Mouse (Mus musculus): Measurements from ENCODE around the gene Polr3gl. TPM values are rescaled to one million over a fixed set of nuclear protein-coding genes. Genes with fewer than 3 reads are reported as not detected.

Polr3gl gene
- polyA plus RNA-seq, 1 experiment from 2014 or later = 29.5 TPM

GRCm38 (mm10) chr3:96541328-96542078, 52.5 kb downstream of the Polr3gl start:
- peak overlapping the region; percentile 18; the same call in 1 of the 2 replicates for H3K9ac ChIP-seq (replicated peaks; ENCODE audit: low read depth, low read length)
- H3K27me3 ChIP-seq (ENCODE audit: control insufficient read depth, insufficient read depth, low read length) = no peaks in the 10 kb centered on the region
- no peak overlapping the region for H3K27ac ChIP-seq (ENCODE audit: low read length)
- H3K4me3 ChIP-seq (ENCODE audit: low read depth, low read length) = no peak overlapping the region
- no peaks in the 10 kb centered on the region for H3K4me1 ChIP-seq (ENCODE audit: control insufficient read depth, insufficient read depth, low read length)
- no peaks in the 10 kb centered on the region for H3K36me3 ChIP-seq (ENCODE audit: control insufficient read depth, insufficient read depth, low read length)
- no peaks in the 10 kb centered on the region for H3K9me3 ChIP-seq (ENCODE audit: control insufficient read depth, low read depth, low read length)
- 21% methylated on average over 14 of the region's 14 CpGs for WGBS
- no peak for ATAC-seq (ENCODE audit: insufficient number of reproducible peaks, insufficient read depth, low FRiP score, low read depth)
- no peak overlapping the region for H3K4me2 ChIP-seq (replicated peaks; ENCODE audit: low read depth, low read length)

GRCm38 (mm10) chr3:96540740-96541139, 53.2 kb downstream of the Polr3gl start:
- H3K4me2 ChIP-seq (replicated peaks; ENCODE audit: low read depth, low read length) = no peak overlapping the region
- ATAC-seq (ENCODE audit: insufficient number of reproducible peaks, insufficient read depth, low FRiP score, low read depth) = no peak
- H3K9ac ChIP-seq (replicated peaks; ENCODE audit: low read depth, low read length) = no peak overlapping the region
- no peaks in the 10 kb centered on the region for H3K4me1 ChIP-seq (ENCODE audit: control insufficient read depth, insufficient read depth, low read length)
- 50% methylated on average over 6 of the region's 6 CpGs for WGBS
- H3K27ac ChIP-seq (ENCODE audit: low read length) = no peak overlapping the region
- H3K4me3 ChIP-seq (ENCODE audit: low read depth, low read length) = no peak overlapping the region
- H3K36me3 ChIP-seq (ENCODE audit: control insufficient read depth, insufficient read depth, low read length) = no peaks in the 10 kb centered on the region
- no peaks in the 10 kb centered on the region for H3K27me3 ChIP-seq (ENCODE audit: control insufficient read depth, insufficient read depth, low read length)
- H3K9me3 ChIP-seq (ENCODE audit: control insufficient read depth, low read depth, low read length) = no peaks in the 10 kb centered on the region

GRCm38 (mm10) chr3:96539316-96539715, 54.7 kb downstream of the Polr3gl start:
- no peak for ATAC-seq (ENCODE audit: insufficient number of reproducible peaks, insufficient read depth, low FRiP score, low read depth)
- 70% methylated on average over 2 of the region's 2 CpGs for WGBS
- no peak overlapping the region for H3K9ac ChIP-seq (replicated peaks; ENCODE audit: low read depth, low read length)
- no peaks in the 10 kb centered on the region for H3K27me3 ChIP-seq (ENCODE audit: control insufficient read depth, insufficient read depth, low read length)
- no peaks in the 10 kb centered on the region for H3K9me3 ChIP-seq (ENCODE audit: control insufficient read depth, low read depth, low read length)
- H3K4me2 ChIP-seq (replicated peaks; ENCODE audit: low read depth, low read length) = no peak overlapping the region
- H3K36me3 ChIP-seq (ENCODE audit: control insufficient read depth, insufficient read depth, low read length) = no peaks in the 10 kb centered on the region
- no peak overlapping the region for H3K27ac ChIP-seq (ENCODE audit: low read length)
- no peaks in the 10 kb centered on the region for H3K4me1 ChIP-seq (ENCODE audit: control insufficient read depth, insufficient read depth, low read length)
- no peak overlapping the region for H3K4me3 ChIP-seq (ENCODE audit: low read depth, low read length)

- no peak overlapping the region for H3K27ac ChIP-seq (ENCODE audit: low read length)
- WGBS = 70% methylated on average over 2 of the region's 2 CpGs
- no peak overlapping the region for H3K4me3 ChIP-seq (ENCODE audit: low read depth, low read length)
- no peak overlapping the region for H3K9ac ChIP-seq (replicated peaks; ENCODE audit: low read depth, low read length)
- H3K4me2 ChIP-seq (replicated peaks; ENCODE audit: low read depth, low read length) = no peak overlapping the region
- H3K27me3 ChIP-seq (ENCODE audit: control insufficient read depth, insufficient read depth, low read length) = no peaks in the 10 kb centered on the region
- H3K36me3 ChIP-seq (ENCODE audit: control insufficient read depth, insufficient read depth, low read length) = no peaks in the 10 kb centered on the region
- no peaks in the 10 kb centered on the region for H3K4me1 ChIP-seq (ENCODE audit: control insufficient read depth, insufficient read depth, low read length)
- H3K9me3 ChIP-seq (ENCODE audit: control insufficient read depth, low read depth, low read length) = no peaks in the 10 kb centered on the region
- no peak for ATAC-seq (ENCODE audit: insufficient number of reproducible peaks, insufficient read depth, low FRiP score, low read depth)
Observed at GRCm38 (mm10) chr3:96534300-96534699, 59.7 kb downstream of the Polr3gl start.

GRCm38 (mm10) chr3:96532050-96532449, 61.9 kb downstream of the Polr3gl start:
- no peak overlapping the region for H3K4me2 ChIP-seq (replicated peaks; ENCODE audit: low read depth, low read length)
- no peak overlapping the region for H3K27ac ChIP-seq (ENCODE audit: low read length)
- H3K27me3 ChIP-seq (ENCODE audit: control insufficient read depth, insufficient read depth, low read length) = peaks cover 9% of the 10 kb centered on the region
- no peaks in the 10 kb centered on the region for H3K9me3 ChIP-seq (ENCODE audit: control insufficient read depth, low read depth, low read length)
- no peaks in the 10 kb centered on the region for H3K36me3 ChIP-seq (ENCODE audit: control insufficient read depth, insufficient read depth, low read length)
- H3K9ac ChIP-seq (replicated peaks; ENCODE audit: low read depth, low read length) = no peak overlapping the region
- H3K4me1 ChIP-seq (ENCODE audit: control insufficient read depth, insufficient read depth, low read length) = peaks cover 4% of the 10 kb centered on the region
- ATAC-seq (ENCODE audit: insufficient number of reproducible peaks, insufficient read depth, low FRiP score, low read depth) = no peak
- 49% methylated on average over 7 of the region's 7 CpGs for WGBS
- no peak overlapping the region for H3K4me3 ChIP-seq (ENCODE audit: low read depth, low read length)

GRCm38 (mm10) chr3:96528506-96528905, 65.5 kb downstream of the Polr3gl start:
- peaks cover 13% of the 10 kb centered on the region for H3K27me3 ChIP-seq (ENCODE audit: control insufficient read depth, insufficient read depth, low read length)
- 58% methylated on average over 9 of the region's 9 CpGs for WGBS
- no peaks in the 10 kb centered on the region for H3K9me3 ChIP-seq (ENCODE audit: control insufficient read depth, low read depth, low read length)
- H3K9ac ChIP-seq (replicated peaks; ENCODE audit: low read depth, low read length) = no peak overlapping the region
- H3K36me3 ChIP-seq (ENCODE audit: control insufficient read depth, insufficient read depth, low read length) = no peaks in the 10 kb centered on the region
- peaks cover 6% of the 10 kb centered on the region for H3K4me1 ChIP-seq (ENCODE audit: control insufficient read depth, insufficient read depth, low read length)
- H3K4me2 ChIP-seq (replicated peaks; ENCODE audit: low read depth, low read length) = no peak overlapping the region
- no peak for ATAC-seq (ENCODE audit: insufficient number of reproducible peaks, insufficient read depth, low FRiP score, low read depth)
- H3K4me3 ChIP-seq (ENCODE audit: low read depth, low read length) = no peak overlapping the region
- H3K27ac ChIP-seq (ENCODE audit: low read length) = no peak overlapping the region

Other genes with a start within 250 kb of the Polr3gl start
- gene BC107364, start 141.9 kb downstream of the Polr3gl start, polyA plus RNA-seq (2014; fragmentation: Nextera tagmentation; extraction: Ambion mirVana) = not detected in 2 replicates
- gene Hfe2, start 69.0 kb downstream of the Polr3gl start, polyA plus RNA-seq (2014; fragmentation: Nextera tagmentation; extraction: Ambion mirVana) = 0.20 TPM in 1 of 2 replicates, not detected in the other
- 155 and 168 TPM in 2 replicates for gene Txnip, start 36.2 kb downstream of the Polr3gl start, polyA plus RNA-seq (2014; fragmentation: Nextera tagmentation; extraction: Ambion mirVana)
- 0.69 and 1.9 TPM in 2 replicates for gene Gm16253, start 17.2 kb downstream of the Polr3gl start, polyA plus RNA-seq (2014; fragmentation: Nextera tagmentation; extraction: Ambion mirVana)
- 2.9 and 3.4 TPM in 2 replicates for gene Ankrd34a, start 2.5 kb upstream of the Polr3gl start, polyA plus RNA-seq (2014; fragmentation: Nextera tagmentation; extraction: Ambion mirVana)
- 10.6 TPM in 2 replicates for gene Lix1l, start 7.0 kb upstream of the Polr3gl start, polyA plus RNA-seq (2014; fragmentation: Nextera tagmentation; extraction: Ambion mirVana)
- 144 and 147 TPM in 2 replicates for gene Rbm8a, start 35.8 kb upstream of the Polr3gl start, polyA plus RNA-seq (2014; fragmentation: Nextera tagmentation; extraction: Ambion mirVana)
- 45.4 and 51.3 TPM in 2 replicates for gene Pex11b, start 41.2 kb upstream of the Polr3gl start, polyA plus RNA-seq (2014; fragmentation: Nextera tagmentation; extraction: Ambion mirVana)
- gene Gm42957, start 41.3 kb upstream of the Polr3gl start, polyA plus RNA-seq (2014; fragmentation: Nextera tagmentation; extraction: Ambion mirVana) = 0.07 TPM in 1 of 2 replicates, not detected in the other
- 0.88 and 1.00 TPM in 2 replicates for gene Itga10, start 51.4 kb upstream of the Polr3gl start, polyA plus RNA-seq (2014; fragmentation: Nextera tagmentation; extraction: Ambion mirVana)
- gene Ankrd35, start 76.0 kb upstream of the Polr3gl start, polyA plus RNA-seq (2014; fragmentation: Nextera tagmentation; extraction: Ambion mirVana) = 0.82 and 1.1 TPM in 2 replicates
- gene Pias3, start 102.2 kb upstream of the Polr3gl start, polyA plus RNA-seq (2014; fragmentation: Nextera tagmentation; extraction: Ambion mirVana) = 52.6 and 59.4 TPM in 2 replicates
- gene Nudt17, start 114.4 kb upstream of the Polr3gl start, polyA plus RNA-seq (2014; fragmentation: Nextera tagmentation; extraction: Ambion mirVana) = 8.7 and 9.3 TPM in 2 replicates
- gene Polr3c, start 133.4 kb upstream of the Polr3gl start, polyA plus RNA-seq (2014; fragmentation: Nextera tagmentation; extraction: Ambion mirVana) = 31.8 and 32.5 TPM in 2 replicates
- gene Rnf115, start 133.5 kb upstream of the Polr3gl start, polyA plus RNA-seq (2014; fragmentation: Nextera tagmentation; extraction: Ambion mirVana) = 41.1 and 42.1 TPM in 2 replicates
- gene Pdzk1, start 235.1 kb upstream of the Polr3gl start, polyA plus RNA-seq (2014; fragmentation: Nextera tagmentation; extraction: Ambion mirVana) = 0.28 TPM in 1 of 2 replicates, not detected in the other
- 0.31 and 0.32 TPM in 2 replicates for gene Cd160, start 235.2 kb upstream of the Polr3gl start, polyA plus RNA-seq (2014; fragmentation: Nextera tagmentation; extraction: Ambion mirVana)